Mouse (Mus musculus) spleen, postnatal 36 days (tissue): ENCODE results near the gene Gramd4.
"Not testable (repeated sequence)": the region's sequence is repeated elsewhere in the genome, so short reads cannot be mapped to it uniquely, and the experiment has no call there.

Experiments
- DNase-seq, 2 experiments: peaks; one replicate each; pipeline ENCODE4 v3.0.0; 2022; ENCODE audit warnings: low spot score in 2 of 2, mixed read lengths in 1 of 2

Gramd4 gene

GRCm38 (mm10) chr15:86113342-86113710 is 55.8 kb downstream of the Gramd4 start:
- DNase-seq: no peak

GRCm38 (mm10) chr15:86116421-86116820 is 58.9 kb downstream of the Gramd4 start:
- no peak for DNase-seq

GRCm38 (mm10) chr15:86117115-86118100 is 59.9 kb downstream of the Gramd4 start:
- no peak for DNase-seq

GRCm38 (mm10) chr15:86119186-86119585 is 61.7 kb downstream of the Gramd4 start:
- DNase-seq: no peak

- DNase-seq: no peak
These were observed 64.9 kb downstream of the Gramd4 start for GRCm38 (mm10) chr15:86122261-86122949.

GRCm38 (mm10) chr15:86123409-86123808 is 65.9 kb downstream of the Gramd4 start:
- DNase-seq: no peak

- DNase-seq: peak; percentile 67 to 71
These were observed 66.9 kb downstream of the Gramd4 start for GRCm38 (mm10) chr15:86124359-86124758.

- DNase-seq: no peak
These were observed 71.5 kb downstream of the Gramd4 start for GRCm38 (mm10) chr15:86129036-86129435.

GRCm38 (mm10) chr15:86130657-86131056 is 73.2 kb downstream of the Gramd4 start:
- no peak for DNase-seq

- peak; percentile 56 to 70 for DNase-seq
These were observed 77.7 kb downstream of the Gramd4 start for GRCm38 (mm10) chr15:86134941-86135783.

- peak; percentile 31 to 43 for DNase-seq
These were observed 80.1 kb downstream of the Gramd4 start for GRCm38 (mm10) chr15:86137638-86138037.

GRCm38 (mm10) chr15:86140323-86140722 is 82.8 kb downstream of the Gramd4 start:
- no peak for DNase-seq

- DNase-seq: no peak
These were observed 87.1 kb downstream of the Gramd4 start for GRCm38 (mm10) chr15:86144577-86144976.

- DNase-seq: no peak
These were observed 87.6 kb downstream of the Gramd4 start for GRCm38 (mm10) chr15:86145046-86145445.

- DNase-seq: no peak
These were observed 89.4 kb downstream of the Gramd4 start for GRCm38 (mm10) chr15:86146922-86147321.

GRCm38 (mm10) chr15:86150593-86150992 is 93.1 kb downstream of the Gramd4 start:
- DNase-seq: no peak

- no peak for DNase-seq
These were observed 96.0 kb downstream of the Gramd4 start for GRCm38 (mm10) chr15:86153481-86153960.

GRCm38 (mm10) chr15:86156492-86156891 is 99.0 kb downstream of the Gramd4 start:
- DNase-seq: no peak

GRCm38 (mm10) chr15:86159093-86159492 is 101.6 kb downstream of the Gramd4 start:
- DNase-seq: no peak

GRCm38 (mm10) chr15:86159719-86160118 is 102.2 kb downstream of the Gramd4 start:
- no peak for DNase-seq

GRCm38 (mm10) chr15:86160906-86161305 is 103.4 kb downstream of the Gramd4 start:
- no peak for DNase-seq

GRCm38 (mm10) chr15:86161800-86162199 is 104.3 kb downstream of the Gramd4 start:
- not testable (repeated sequence) for DNase-seq
